Mouse (Mus musculus): ENCODE data around the gene Lrig1. TPM values are rescaled to one million over a fixed set of nuclear protein-coding genes. Genes with fewer than 3 reads are reported as not detected.

The Lrig1 gene
- total RNA-seq, 2 experiments from 2014 or later = 49.2 to 51.2 TPM

DNA sequence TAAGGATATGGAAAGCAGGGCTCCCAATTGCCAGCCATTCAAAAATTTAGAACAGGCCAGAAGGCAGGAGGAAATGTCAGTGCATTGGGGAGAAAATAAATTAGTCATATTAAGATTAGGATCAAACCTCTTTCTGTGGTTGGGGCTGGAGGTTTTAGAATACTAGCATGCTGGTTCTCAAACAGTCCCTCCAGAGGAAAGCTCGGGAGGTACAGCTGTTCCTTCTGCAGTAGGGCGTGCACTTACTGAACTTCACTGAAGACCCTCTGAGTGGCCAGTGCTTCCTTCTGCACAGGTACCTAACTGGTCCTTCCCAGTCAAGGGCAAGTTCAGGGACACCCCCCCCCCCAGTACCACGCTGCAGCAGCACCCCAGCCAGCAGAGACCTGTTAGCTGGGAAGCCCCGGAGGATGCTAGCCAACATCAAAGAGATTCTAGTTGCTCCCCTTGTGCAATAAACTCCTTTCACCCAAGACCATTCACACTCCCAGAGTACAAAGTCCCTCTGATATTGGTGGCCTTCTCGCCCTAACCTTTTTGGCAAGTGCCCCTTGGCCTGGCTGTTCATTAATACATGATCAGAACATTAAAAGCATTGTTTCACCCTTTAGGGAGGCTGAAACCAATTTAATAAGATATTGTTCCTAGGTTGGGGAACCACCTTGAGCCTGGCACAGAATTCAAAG is 19.1 kb downstream of the Lrig1 start:
- no peak for DNase-seq
- intact Hi-C loops (cut with DNase I) = no loop called here

DNA sequence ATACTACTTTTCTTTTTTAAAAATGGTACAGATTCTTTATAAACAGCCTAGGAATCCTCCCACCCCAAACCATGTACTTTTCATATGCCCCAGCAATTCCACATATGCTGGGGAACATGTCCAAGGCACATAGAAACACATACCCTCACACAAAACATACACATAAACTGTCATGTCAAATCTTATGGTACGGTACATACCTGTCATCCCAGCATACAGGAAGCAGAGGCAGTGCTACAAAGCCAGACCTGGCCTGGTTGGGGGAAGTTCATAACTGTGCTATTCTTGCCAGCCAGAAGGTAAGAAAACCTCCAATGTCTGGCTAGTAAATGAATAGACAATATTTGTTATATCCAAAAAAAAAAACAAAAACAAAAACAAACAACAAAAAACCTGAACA is 20.7 kb downstream of the Lrig1 start:
- no peak for DNase-seq
- intact Hi-C loops (cut with DNase I) = no loop called here

DNA sequence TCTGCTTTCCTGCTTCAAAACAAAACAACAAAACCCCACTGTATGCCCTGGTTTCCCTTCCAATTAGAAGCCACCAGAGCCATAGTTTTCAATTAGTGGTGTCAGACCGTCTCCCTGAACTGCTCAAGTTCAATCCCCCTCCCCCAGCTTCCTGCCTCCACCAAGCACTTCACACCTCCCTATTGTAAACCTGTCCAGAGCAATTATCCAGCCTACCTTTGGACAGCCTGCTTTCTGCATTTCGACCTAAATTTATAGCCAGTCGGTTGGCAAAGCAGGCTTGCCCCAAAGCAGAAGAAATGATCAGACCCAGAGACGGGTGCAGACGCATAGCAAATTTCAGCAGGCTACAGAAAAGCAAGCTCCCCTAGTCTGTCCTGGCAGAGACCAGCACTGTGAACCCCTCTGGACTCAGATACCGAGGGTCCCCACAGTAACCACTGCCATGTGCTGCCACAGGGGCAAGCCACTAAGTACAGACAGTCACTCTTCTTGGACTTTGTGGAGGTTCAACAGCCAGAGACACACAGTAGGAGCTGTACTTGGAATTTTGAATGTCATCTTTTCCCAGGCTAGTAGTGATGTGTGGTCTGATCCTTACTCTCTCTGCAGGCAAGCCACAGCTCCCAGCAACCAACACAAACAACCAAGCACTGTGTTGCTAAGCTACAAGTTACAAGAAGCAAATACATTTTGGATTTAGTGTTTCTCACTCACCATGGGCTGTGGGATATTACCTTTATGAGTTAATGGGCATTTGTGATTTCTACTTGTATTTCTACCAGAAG is 21.4 kb downstream of the Lrig1 start:
- DNase-seq = no peak
- intact Hi-C loops (cut with DNase I) = no loop called here

DNA sequence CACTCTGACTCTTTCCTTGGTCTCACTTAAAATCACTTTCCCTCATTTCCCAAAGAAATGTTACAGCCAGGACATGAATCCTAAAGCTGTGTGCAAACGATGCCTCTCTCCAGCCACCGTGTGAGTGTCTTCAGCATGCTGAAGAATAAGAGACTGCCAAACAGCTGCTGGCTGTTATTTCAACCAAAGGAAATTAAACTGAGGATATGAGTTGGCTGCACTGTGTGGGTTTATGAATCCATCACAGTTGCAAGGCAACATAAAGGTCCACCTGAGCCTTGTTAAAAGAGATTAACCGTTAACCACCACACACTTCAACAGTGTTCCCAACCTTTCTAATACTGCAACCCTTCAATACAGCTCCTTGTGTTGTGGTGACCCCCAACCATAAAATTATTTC is 22.5 kb downstream of the Lrig1 start:
- DNase-seq = no peak
- intact Hi-C loops (cut with DNase I) = no loop called here

DNA sequence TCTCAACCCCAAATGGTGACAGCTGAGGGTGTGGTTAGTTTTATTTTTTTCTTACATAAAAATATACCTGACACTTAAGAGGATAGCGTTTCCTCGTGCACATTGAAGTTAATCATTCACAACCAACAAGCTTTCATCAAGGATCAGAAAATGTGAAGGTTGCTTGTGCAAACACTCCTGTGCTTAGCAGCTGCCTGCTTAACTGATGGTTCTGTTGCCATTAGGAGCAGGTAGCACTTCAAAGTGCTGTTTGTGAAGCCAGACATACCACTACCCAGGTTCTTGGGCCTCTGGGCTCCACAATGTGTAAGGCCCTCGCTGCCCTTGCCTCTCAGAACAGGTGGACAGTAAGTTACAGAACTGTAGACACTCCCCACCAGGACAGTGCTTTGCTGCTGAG is 23.1 kb downstream of the Lrig1 start:
- no peak for DNase-seq
- intact Hi-C loops (cut with DNase I) = no loop called here

DNA sequence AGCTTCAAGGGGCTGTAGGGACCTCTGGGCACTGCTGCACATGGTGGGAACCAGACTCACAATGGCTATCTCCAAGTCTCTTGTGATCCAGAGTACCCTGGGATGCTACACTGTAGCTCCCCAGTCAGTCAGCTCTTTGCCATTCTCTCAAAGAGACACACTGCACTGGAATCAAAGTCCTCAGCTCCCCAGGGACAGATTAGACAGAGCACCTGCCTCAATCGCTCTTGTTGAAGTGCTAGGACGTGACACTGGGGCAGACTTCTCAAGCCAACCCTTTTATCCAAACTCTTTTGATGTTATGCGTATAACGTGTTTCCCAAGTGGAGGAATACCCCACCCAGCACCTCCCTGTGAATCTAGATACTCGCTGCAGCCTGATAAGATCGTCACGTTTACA is 23.7 kb downstream of the Lrig1 start:
- no peak for DNase-seq
- intact Hi-C loops (cut with DNase I) = no loop called here

DNA sequence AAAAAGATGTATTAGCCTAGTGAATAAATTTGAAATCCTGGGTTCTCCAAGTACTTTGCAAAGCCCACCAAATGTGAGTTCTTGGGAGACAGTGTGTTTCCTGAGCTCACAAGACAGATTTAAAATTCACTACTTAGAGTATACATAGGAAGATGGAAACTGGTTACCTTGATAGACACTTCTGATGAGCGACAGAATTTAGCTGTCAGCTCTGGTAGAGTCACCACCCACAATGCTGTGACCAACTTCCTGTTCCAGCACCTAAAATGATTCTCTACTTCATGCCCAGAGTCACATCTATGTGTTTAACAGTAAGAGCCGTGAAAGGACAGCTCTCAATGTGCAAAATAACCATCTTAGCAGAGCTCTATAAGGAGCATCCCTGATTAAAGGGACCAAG is 27.5 kb downstream of the Lrig1 start:
- intact Hi-C loops (cut with DNase I) = no loop called here
- DNase-seq = no peak

DNA sequence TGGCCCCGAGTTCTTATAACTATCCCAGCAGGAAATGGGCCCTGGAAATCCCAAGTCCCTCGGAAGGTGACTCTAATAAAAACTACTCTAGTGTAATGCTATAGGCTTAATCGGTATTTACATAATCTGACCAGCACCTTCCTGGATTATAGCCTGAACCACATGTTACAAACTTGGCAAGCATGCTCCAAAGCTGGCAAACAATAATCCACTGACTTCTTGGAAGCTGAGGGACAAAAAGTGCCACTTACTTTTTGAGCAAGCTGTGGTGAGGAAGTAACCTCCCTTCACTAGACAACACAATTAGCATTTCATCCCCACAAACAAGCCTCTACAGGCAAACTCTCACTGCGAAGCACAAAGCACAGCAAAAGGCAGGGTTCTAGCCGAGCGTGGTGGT is 30.6 kb downstream of the Lrig1 start:
- DNase-seq = no peak
- intact Hi-C loops (cut with DNase I) = no loop called here

DNA sequence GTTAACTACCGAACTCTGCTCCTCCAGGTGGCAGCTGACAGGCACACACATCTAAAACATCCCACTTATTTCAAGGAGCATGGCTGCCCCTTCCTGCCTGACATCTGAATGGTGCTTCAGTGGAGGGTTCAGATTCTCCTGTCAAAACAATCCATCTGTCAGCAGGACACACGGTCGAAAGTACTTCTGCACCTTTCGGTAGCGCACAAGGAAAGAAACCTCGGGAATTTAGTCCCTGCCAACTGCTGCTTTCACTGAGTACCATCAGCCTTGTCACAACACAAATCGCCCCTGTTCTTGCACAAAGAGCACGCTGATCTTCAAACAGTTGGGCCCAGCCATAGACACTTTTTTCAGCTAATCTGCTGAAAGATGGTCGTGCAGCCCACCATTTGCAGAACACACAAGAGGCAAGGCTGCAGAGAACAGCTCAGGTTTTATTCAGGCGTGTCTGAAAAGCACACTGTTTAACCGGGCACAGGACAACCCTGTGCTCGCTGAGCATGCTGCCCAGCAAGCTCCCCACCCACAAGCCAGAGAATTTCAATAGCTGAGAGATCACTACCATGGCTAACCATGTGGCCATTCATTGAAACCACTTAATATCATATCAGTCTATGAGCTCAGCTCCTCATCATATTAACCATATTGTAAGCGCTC is 31.6 kb downstream of the Lrig1 start:
- intact Hi-C loops (cut with DNase I) = no loop called here
- DNase-seq = no peak

DNA sequence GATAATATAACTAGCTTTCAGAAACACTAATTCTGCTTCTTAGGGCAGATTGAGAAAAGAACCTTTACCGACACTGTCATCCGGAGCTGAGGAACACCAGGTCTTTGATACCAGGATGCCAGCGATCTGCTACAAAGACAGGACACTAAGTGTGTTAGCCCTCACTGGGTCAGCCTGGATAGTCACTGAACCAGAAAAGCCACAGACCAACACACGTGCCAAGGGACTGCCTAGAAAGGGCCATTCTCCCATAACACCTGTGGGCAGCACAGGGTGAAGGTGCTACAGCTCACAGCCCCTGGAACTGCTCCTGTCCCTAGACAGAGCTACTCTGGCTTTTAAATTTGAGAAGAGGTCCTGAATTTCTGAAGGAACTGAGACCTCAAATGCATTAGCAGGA is 32.8 kb downstream of the Lrig1 start:
- DNase-seq = no peak
- intact Hi-C loops (cut with DNase I) = no loop called here

DNA sequence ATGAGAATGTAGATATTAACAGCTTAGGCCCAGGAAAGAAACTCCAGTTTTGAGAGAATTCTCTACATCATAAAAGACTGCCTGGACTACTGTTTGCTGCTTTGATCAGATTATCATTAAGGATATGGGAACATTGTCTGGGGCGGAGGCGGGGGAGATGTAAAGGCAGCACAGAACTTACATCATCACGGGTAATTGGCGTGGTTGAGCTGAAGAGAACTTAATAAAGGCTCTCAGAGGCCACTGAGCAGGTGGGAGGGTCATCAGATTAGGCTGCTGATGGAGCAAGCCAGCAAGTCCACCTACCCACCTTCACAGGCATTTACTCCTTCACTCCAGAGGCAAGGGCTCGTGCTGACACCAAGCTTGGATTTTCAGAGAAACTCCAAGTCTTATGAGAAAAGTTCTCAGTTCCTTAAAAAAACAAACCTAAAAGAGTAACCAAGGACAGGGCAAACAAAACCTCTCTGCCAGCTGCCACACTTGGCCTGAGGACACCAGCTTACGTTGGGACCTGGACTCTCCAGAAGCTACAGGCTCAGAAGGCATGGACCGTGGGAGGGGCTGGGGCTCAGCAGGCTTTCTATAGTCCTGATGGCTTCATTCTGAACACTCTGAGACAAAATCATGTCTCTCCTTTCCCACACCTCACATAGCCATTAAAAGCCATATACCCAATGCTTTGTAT is 33.4 kb downstream of the Lrig1 start:
- no peak for DNase-seq
- intact Hi-C loops (cut with DNase I) = no loop called here

DNA sequence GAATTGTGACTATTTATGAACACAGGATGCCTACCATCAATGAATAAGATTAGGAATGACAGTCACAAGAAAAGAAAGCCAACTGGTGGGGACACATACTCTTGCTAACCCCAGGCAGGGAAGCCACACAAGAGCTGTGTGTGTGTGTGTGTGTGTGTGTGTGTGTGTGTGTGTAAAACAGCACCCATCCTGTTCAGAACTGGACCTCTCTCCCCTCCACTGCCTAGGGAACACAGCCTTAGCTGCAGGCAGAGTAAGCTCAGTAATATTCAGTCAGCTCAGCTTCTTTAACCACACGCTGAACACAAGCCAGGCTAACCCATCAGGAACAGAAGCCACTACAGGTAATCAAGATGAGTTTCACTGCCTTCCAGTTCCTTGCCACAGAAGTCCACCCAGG is 34.3 kb downstream of the Lrig1 start:
- intact Hi-C loops (cut with DNase I) = no loop called here
- no peak for DNase-seq

DNA sequence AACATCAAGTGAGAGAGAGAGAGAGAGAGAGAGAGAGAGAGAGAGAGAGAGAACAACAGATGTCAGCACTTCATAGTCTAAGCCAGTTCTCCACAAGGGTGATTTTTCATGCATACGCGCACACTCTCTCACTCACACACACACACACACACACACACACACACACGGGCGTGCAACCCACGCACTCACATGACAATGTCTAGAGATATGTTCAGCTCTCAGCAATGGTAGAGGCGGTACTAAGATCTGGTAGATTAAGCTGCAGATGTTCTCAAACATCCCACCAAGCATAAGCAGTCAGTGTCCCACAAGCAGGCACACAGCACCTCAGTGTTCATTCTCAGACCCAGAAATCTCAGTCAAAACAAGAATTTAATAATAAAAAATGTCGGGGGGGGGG is 34.7 kb downstream of the Lrig1 start:
- intact Hi-C loops (cut with DNase I) = no loop called here
- DNase-seq = no peak

DNA sequence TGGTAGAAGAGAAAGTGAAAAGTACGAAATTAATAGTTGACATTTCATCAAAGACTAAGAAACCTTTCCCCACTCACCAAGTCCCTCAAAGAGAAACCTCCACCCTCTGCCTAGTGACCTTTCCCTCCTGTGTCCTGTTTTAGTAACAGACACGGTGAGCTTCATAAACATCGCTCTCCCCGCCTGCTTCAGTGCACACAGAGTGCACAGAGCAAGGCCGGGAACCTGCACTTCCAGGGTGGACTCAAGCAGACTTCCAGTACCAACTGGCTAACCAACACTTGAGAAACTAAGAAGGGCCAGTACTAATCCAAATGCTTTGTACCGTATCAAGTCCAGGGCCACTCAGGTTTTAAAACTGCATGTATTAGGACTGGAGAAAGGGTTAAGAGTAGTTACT is 36.0 kb downstream of the Lrig1 start:
- no peak for DNase-seq
- intact Hi-C loops (cut with DNase I) = no loop called here

DNA sequence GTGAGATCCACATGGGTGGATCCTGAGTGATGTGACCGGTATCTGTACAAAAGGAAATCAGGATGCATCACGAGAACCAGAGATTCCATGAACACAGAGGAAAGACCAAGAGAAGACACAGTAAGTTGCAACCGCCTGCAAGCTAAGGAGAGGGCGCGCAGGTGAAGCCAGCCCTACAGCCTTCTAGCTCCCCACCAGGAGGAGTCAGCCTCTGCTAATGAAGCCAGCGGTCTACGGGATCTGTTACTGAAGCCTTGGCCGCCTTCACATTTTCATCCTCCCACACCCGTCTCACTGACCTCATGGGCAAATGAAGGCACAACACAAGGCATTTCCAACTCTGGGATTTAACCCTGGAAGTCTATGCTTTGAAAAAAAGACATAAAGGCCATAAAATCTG is 38.0 kb downstream of the Lrig1 start:
- intact Hi-C loops (cut with DNase I) = loop anchor here (2.0 kb wide), 1 partner anchor 37 kb away; no protein-coding TSS in a partner anchor
- no peak for DNase-seq

DNA sequence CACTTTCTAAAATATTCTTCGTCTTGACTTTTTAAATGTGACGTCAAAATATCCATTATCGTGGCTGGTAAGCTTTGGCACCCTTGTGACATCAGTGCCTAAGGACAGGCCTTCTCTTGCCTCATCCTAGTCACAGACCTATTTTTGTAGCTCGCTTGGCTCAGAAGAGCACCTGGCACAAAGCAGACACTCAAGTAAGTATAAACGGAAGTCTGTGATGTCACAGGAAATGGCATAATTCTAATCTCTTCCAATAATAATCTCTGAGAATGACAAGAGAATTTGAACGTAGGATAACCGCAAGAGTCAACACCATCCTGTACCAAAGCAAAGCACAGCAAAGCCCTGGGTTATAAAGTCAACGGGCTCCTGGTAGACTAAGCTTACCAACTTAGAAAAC is 38.6 kb downstream of the Lrig1 start:
- DNase-seq = no peak
- intact Hi-C loops (cut with DNase I) = loop anchor here (2.0 kb wide), 1 partner anchor 37 kb away; no protein-coding TSS in a partner anchor

DNA sequence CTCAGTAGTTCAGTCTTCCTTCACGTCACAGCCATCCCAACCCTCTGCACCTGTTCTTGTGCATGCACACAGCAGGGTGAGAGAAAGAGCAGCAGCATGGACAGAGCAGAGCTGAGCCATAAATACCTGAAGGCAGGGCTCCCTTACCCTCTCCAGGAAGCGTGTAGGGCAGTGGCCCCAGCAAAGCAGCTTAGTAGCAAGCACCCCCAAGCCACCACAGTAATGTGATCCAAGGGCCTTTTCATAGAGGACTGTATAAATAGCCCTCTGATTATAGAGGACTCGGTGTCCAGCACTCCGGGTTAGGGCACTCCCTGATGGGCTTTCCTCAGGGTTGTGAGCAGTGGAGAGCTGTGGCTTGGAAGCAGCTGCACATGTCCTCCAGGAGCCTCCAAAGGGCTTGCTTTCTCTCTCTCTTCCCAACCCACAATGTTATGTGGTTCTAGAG is 40.0 kb downstream of the Lrig1 start:
- peak in 1 of 2 experiments; percentile 49 for DNase-seq
- intact Hi-C loops (cut with DNase I) = loop anchor here (2.0 kb wide), 1 partner anchor 39 kb away; no protein-coding TSS in a partner anchor

DNA sequence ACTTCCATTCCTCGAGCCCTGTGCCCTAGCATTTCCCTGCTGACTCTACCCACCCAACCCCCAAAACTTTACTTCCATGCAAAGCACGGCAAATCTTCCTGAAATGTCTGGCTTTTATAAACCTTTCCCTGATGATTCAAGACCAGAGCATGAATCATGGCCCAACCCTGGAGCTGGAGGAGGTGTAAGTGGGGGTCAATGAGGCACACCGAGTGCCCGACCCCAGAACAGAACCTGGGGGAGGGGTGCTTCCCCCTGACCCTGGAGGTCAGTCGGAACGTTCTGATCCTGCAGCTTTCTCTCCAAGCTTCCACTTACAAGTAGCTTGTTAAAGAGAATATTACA is 41.9 kb downstream of the Lrig1 start:
- intact Hi-C loops (cut with DNase I) = no loop called here

DNA sequence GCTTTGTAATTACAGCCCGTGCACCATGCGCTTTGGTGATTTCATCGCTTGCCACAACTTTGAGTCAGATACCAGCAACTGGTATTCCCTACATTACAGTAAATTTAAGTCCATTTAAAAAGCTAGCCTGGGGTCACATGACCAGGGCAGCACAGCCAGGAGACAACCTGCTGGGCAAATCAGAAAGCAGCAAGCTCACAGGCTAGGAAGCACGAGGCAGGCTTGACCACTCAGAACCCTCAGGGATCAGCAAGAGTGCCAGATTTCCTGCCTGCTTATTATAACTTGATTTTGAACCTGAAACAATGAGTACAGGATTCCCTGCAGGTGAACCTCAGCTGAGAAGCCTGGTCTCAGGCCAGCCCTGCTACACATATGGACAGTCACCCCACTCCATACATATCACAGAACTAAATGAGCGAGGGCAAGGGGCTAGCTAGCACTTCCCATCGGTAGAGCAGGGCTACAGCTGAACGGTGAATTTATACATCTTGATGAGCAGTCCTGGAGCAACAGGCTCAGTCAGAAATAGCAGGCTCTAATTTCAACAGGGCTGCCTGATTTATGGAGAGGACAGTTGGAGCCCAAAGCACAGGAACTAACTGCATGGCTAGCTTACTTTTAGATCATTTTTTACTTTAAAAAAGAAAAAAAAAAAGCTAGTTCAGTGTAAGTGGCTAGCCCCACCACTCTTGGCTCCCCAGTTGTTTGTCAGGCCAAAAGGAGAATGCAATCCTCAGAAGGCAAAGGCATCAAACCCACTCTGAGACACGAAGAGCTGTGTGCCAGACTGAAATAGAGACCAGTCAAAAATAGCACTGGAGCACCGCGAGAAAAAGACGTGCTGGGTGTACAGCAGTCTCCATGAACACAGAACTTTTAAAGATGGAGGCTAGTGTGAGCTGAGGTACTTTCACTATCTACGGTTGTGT is 42.5 kb downstream of the Lrig1 start:
- DNase-seq = no peak
- intact Hi-C loops (cut with DNase I) = no loop called here

More for the DNA sequence above, 41.9 kb downstream of the Lrig1 start:
- no peak for DNase-seq
